Mouse (Mus musculus) layer of hippocampus, postnatal 14 days (tissue): ENCODE data around the gene Pramel1. TPM values are rescaled to one million over a fixed set of nuclear protein-coding genes. Genes with fewer than 3 reads are reported as not detected.
A peak's percentile ranks its signal among the peaks of the same experiment; 100 is the strongest.
"Not testable (repeated sequence)": the region's sequence is repeated elsewhere in the genome, so short reads cannot be mapped to it uniquely, and the experiment has no call there.

Experiments used
- DNase-seq, 2 experiments: peaks; one replicate each; pipeline ENCODE4 v3.0.0; 2021 to 2022; ENCODE audit warnings: low spot score in 2 of 2, mixed read lengths in 1 of 2
- long read RNA-seq, 2 experiments: library from polyadenylated mRNA; stranded (forward); transcript quantifications; one replicate each; pipeline ENCODE4 v2.0.0; 2021
- total RNA-seq, 2 experiments: library from RNA; stranded (reverse); gene quantifications; 2 replicates each; pipeline ENCODE4 v1.2.3; 2021

The Pramel1 gene
- not detected for total RNA-seq
- long read RNA-seq, experiment 1: 0 reads
- long read RNA-seq, experiment 2: 0 reads

GRCm38 (mm10) chr4:143394181-143394580 is at the start of gene Pramel1:
TSS of gene Pramel1 (plus strand) at chr4:143394428.
- DNase-seq: no peak

GRCm38 (mm10) chr4:143345491-143345890 is 48.7 kb upstream of the Pramel1 start:
- not testable (repeated sequence) for DNase-seq

GRCm38 (mm10) chr4:143348678-143349077 is 45.5 kb upstream of the Pramel1 start:
- peak in 1 of 2 experiments; percentile 33 for DNase-seq

DNA sequence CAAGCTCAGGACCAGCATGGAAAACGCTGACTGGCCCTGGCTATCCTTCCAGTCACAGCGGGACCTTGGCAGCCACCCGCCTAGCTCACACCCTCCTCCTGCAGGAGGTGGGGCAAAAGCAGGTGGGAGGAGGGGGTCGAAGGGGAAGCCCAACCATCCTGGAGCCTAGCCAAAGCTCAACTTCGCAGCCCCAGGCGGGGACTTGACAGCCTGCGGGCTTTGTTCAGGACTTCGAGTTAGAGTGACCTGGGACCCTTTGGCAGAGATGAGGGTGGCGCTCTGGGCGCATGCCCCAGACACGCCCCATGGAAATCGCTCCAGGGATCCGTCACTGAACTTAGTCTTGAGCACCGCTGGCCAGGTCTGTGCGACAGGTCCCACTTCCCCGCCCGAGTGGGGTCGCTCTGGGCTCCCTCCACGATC is 44.7 kb upstream of the Pramel1 start, which contains the start of gene Lrrc38:
Gene Lrrc38, plus strand, starts transcription at position 274 of the 423 bp plus-strand sequence.
- peak in 1 of 2 experiments; percentile 15 for DNase-seq

GRCm38 (mm10) chr4:143350047-143351015 is 43.9 kb upstream of the Pramel1 start:
- no peak for DNase-seq

DNA sequence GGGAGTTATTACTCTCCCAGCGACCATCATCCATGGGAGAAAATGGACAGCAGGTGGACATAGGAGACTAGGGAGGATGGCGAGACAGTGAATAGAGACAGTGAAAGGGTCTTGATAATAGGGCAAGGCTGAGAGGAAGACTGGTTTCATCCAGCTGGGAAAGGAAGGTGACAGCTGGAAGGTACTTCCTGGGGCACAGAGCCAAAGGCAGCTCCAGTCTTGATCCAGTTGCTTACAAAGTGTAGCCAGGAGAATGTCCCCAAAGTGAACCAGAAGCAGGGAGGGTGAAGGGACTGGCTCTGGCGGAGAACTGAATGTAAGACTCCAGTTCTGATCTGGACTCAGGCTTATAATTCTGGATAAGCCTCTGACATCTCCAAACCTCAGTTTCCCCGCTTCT is 41.9 kb upstream of the Pramel1 start:
- DNase-seq: no peak

- no peak for DNase-seq
Measured at GRCm38 (mm10) chr4:143361520-143361919, 32.7 kb upstream of the Pramel1 start.

GRCm38 (mm10) chr4:143366415-143367041 is 27.7 kb upstream of the Pramel1 start:
- DNase-seq: no peak

DNA sequence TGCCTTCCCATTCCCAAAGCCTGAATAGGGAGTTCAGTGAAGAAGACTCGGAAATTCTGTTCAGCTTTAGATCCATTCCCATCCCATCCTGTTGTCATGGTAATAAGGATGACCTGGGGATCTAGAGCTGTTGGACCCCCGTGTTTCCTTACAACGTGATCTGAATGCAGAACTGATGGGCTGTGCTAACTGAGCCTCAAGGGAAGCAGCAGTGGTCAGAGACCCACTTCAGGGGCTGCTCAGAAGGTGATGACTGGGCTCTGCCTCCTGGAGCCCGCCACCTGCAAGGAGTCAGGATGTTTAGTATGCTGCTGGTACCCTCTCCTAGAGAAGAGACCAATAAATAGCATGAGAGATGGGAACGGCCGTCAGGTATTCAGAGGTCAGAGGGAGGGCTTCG is 14.7 kb upstream of the Pramel1 start:
- DNase-seq: no peak

DNA sequence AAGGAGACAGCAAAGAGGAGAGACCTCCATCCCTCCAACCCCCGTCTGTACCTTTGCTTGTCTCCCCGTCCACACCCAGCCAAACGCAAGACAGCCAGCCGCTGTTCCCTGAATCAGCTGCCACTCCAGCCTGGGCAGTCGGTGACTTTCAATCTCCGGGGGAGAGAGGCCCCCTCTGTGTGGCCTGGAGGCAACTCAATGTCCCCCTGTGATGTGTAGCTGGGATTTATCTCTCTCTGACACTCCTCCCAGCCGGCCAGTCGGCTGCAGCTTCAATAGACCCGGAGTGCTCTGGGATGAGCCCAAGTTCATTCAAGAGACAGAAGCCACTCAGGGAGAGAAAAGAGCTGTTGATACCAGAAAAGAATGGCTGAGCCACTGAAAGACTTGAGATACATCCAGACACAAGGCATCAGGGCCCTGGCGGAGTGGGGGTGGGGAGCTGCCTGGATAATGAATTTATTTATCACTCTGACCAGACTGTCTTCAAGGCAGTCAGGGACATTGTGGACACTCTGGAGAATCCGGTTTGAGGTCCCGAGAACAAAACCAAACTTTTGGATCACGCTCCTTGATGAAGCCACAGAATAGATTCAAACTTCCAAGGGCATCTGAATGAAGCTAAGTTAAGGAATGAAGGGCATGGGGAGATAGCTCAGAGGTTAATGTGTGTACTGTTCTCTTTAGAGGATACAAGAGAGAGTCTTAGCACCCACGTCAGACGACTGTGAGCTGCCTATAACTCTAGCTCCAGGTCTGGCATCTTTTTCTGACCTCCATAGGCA is 14.1 kb upstream of the Pramel1 start:
- DNase-seq: peak; percentile 17 to 43

DNA sequence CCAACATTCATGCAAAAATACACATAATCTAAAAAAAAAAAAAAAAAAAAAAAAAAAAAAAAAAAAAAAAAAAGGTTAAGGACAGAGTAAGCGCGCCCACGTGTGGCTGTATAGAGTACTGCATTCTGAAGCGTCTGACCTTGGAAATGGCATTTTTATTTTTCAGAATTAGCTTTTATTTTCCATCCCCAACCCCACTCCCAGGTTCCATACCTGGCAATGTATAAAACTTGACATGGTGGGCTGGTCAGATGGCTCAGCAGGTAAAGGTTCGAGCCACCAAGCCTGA is 13.6 kb upstream of the Pramel1 start:
- DNase-seq: peak in 1 of 2 experiments; percentile 14

- peak in 1 of 2 experiments; percentile 26 for DNase-seq
Measured at GRCm38 (mm10) chr4:143382163-143382562, 12.1 kb upstream of the Pramel1 start.

DNA sequence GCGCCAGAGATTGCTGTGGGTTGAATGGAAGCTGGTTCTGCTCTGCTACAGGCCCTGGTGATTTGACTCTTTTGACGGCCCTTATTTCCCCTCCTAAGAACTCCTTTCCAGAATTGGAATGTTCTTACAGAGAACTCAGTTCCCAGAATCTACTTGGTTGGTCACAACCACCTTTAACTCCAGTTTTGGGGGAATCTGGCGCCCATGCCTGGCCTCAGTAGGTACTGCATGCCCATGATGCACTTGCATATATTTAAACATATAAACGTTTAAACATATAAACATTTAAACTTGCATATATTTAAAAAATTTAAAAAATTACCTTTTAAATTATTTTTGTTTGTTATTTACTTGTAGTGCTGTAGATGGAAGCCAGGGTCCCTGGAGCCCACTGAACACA is 10.6 kb upstream of the Pramel1 start:
- DNase-seq: no peak

DNA sequence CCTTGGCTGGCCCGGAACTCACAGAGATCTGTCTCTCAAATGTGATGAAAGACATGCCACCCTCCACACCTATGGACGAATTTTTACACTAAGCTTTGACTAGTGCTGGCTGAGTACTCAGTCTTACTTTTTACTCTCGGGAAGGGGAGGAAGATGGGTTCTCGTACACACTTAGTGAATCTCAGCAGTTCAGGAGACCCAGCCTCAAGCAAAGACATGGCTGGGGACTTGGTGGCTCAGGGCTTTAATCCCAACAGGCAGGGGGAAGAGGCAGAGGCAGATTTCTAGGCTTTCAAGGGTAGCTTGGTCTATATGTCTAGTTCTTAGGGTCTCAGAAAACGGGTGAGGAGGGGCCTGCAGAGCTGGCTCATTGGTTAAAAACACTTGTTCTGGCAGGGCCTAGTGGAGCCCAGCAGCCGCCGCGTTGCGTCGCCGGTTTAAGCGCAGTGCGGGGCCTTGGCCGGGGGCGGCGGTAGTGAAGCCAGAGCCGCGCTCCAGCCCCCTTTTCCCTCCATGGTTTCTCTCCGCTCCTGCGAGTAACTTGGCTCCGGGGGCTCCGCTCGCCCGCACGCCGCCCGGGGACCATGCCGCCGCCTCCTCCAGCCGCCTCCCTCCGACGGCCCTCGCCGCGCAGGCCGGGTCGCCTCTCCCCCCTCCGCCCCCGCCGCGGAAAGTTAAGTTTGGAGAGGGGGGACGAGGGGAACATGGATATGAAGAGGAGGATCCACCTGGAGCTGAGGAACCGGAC is 5.1 kb upstream of the Pramel1 start:
- peak in 1 of 2 experiments; percentile 25 for DNase-seq

GRCm38 (mm10) chr4:143411566-143412218 is 17.5 kb downstream of the Pramel1 start:
- peak in 1 of 2 experiments; percentile 14 for DNase-seq

DNA sequence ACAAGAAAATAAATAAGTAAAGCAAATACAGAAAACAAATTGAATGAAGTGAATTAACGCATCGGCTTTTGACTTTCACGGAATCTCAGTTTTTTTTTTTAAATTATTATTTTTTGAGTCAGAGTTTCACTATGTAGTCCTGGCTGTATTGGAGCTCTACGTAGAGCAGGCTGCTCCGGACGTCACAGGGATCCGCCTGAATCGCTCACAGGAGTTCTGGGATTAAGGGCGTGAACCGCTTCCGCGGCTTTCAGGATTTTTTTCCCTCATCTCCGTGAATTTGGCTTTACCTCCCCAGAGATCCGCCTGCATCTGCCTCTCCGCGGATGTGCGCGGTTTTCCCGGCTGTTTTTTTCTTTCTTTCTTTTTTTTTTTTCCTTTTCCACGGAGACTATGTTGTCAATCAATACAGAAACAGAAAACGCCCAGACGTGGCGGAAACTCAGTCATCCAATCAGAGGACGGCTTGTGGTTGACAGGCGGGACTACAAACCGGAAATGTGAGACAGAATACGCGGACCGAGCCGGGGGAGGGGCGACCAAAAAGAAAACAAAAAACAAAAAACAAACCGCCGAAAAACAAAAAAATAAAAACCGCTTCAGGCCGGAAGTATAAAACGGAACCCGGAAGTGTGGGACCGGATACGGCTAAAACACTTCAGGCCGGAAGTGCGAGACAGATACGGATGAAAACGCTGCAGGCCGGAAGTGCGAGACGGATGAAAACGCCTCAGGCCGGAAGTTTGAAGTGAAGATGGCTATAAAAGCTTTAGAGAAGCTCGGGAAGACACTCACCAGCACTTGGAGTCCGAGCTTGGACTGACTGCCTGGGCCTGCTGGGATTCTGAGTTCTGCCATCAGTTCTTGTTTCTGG is 18.2 kb downstream of the Pramel1 start, which contains the start of gene Pramef8:
Gene Pramef8, plus strand, starts transcription at position 208 of the 874 bp plus-strand sequence.
- DNase-seq: peak; percentile 92 to 96

DNA sequence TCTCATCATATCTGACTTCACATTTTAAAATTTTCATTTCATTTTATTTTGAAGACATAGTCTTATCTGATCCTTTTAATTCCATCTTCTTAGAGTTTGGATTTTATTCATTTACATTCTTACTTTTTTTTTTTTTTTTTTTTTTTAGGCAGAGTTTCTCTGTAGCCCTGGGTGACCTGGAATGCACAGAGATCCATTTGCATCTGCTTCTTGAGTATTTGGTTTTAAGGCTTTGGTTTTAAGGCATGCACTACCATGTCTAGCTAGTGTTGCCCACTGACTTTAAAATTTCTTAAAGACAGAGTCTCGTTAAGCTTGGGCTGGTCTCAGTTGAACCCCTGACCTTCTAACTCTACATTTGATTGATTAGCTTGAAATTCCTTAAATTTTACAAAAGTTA is 19.4 kb downstream of the Pramel1 start:
- no peak for DNase-seq

- peak in 1 of 2 experiments; percentile 6 for DNase-seq
Measured at GRCm38 (mm10) chr4:143414121-143414520, 19.9 kb downstream of the Pramel1 start.

- not testable (repeated sequence) for DNase-seq
Measured at GRCm38 (mm10) chr4:143426770-143427169, 32.5 kb downstream of the Pramel1 start.
